Mouse (Mus musculus): Measurements from ENCODE around the gene Sprn.
"Not testable (repeated sequence)": the region's sequence is repeated elsewhere in the genome, so short reads cannot be mapped to it uniquely, and the experiment has no call there.

Sprn gene

DNA sequence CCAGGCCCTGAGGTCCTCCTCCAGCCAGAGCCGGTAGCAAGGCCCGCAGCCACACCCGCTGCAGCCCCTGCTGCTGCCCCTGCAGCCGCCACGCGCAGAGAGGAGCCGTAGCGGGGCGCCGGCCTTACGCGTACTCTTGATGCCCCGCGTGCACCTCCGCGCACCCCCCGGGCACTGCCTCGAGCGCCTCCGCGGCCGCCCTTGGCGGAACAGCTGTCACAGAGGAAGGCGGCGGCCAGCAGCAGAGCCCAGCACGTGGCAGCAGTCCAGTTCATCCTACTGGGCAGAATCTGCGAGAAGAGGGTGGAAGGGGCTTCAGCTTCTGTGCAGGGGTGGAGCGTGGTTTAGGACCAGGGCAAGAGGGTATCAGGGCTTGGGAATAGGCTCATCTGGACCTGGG lies 1.3 kb downstream of the Sprn start:
- no peak for DNase-seq (ENCODE audit: low read depth in 2 of 2, low spot score in 2 of 2)

DNA sequence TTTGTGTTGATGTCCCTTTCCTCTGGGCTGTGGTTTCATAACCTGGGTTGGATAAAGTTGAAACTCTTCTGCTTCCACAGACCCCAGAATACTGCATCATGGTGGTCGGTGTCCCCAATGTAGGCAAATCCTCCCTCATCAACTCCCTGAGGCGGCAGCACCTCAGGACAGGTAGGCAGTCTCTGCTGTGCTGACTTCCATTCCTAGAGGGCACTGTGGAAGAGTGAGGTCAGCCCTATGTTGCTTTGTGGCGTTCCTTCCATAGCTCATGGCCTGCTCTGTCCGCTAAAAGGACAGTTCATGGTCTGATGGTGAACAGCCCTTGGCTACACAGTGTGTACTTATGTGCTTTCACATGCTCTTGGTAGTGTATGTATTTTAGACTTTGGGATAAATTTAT lies 10.1 kb downstream of the Sprn start:
- no peak for DNase-seq (ENCODE audit: low read depth in 2 of 2, low spot score in 2 of 2)

GRCm38 (mm10) chr7:140141350-140141749 lies 13.3 kb downstream of the Sprn start:
- DNase-seq (ENCODE audit: low read depth in 2 of 2, low spot score in 2 of 2): peak; percentile 51 to 72

- no peak for DNase-seq (ENCODE audit: low read depth in 2 of 2, low spot score in 2 of 2)
Measured at GRCm38 (mm10) chr7:140138021-140138310, 16.7 kb downstream of the Sprn start.

DNA sequence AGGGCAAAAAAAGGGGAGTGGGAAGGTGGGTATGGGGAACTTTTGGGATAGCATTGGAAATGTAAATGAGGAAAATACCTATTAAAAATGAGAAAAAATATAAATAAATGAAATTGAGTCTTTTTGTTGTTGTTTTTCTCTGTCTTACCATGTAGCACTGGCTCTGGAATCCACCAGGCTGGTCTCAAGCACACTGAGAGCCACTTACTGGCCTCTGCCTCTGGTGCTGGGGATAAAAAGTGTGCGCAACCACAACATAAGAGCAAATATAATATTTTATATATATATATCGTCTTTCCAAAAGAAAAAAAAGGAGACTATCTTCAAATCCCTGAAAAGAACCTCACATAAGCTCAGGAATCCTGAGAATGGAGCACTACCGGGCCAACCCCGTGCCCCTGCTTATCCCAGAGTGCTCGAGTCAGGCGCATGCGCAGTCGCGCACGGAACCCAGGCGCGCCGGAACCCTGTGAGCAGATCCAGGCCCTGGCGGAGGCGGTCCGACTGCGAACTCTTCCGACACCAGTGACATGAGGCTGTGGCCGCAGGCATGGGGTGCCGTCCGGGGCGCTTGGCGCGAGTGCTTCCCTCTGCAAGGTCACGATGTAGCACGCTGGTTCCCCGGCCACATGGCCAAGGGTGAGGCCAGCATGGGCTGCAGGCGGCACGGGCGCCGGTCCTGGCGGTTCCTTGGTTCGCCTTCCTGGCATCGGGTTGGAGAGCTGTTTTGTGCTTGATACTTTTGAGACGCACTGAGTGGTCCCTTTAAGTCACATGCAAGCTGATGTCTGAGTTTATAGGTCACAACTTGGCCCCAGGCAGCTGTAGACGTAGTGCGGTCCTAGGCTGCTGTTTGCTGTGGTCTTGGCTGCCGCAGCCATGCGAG lies 17.3 kb downstream of the Sprn start, which contains the start of gene Mtg1:
Mtg1 (plus strand) TSS at position 430 of the 886 bp plus-strand sequence.
- peak; percentile 95 to 96 for DNase-seq (ENCODE audit: low read depth in 2 of 2, low spot score in 2 of 2)

DNA sequence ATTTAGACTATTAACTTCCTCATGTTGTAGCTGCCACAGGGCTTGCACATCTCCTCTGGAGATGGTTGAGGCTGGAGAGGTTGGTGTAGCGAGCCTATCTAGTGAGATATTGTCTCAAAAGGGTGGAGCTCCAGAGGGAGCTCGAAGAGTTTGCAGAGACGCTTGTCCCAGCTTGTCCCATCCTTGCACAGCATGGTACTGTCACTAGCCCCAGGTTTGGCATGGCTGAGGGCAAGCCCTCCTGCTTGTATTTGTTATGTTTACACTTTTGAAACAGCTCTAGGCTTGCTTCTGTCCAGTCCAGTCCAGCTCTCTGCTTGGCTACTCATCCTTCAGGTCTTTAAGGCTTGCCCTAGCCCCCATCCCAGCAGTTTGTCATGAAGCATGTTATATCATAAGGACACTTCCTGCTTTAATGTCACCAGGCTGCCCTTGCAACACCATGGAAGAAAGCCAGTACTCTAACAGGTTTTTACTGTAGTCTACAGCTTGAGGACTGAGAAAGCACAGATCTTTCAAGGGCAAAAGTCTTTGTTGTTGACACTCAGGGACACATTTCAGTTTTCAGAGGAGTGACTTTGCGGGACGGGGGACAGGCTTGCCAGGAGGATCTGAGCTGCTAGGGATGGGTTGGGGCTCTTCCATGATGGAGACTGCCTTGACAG lies 19.4 kb downstream of the Sprn start:
- DNase-seq (ENCODE audit: low read depth in 2 of 2, low spot score in 2 of 2): no peak

GRCm38 (mm10) chr7:140134033-140134432 lies 20.6 kb downstream of the Sprn start:
- DNase-seq (ENCODE audit: low read depth in 2 of 2, low spot score in 2 of 2): not testable (repeated sequence)

- not testable (repeated sequence) for DNase-seq (ENCODE audit: low read depth in 2 of 2, low spot score in 2 of 2)
Measured at GRCm38 (mm10) chr7:140132184-140132583, 22.5 kb downstream of the Sprn start.

DNA sequence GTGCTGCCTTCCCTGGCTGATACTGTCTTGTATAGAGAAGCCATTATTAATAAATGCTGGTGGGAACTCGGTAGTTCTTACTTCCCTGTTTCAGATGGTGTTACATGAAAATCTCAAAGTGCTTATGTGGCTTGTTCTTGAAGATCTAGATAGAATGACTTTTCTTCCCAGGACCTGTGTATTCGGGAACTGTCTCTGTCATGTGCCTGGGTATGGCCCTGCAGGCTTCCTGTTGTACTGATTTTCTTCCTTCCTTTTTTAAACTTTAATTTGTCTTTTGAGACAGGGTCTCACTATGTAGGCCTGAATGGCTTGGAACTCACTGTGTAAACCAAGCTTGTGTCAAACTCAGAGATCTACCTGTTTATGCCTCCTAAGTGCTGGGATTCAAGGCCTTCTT lies 26.8 kb downstream of the Sprn start:
- DNase-seq (ENCODE audit: low read depth in 2 of 2, low spot score in 2 of 2): no peak

GRCm38 (mm10) chr7:140126934-140127333 lies 27.7 kb downstream of the Sprn start:
- no peak for DNase-seq (ENCODE audit: low read depth in 2 of 2, low spot score in 2 of 2)

- no peak for DNase-seq (ENCODE audit: low read depth in 2 of 2, low spot score in 2 of 2)
Measured at GRCm38 (mm10) chr7:140126022-140126350, 28.7 kb downstream of the Sprn start.

GRCm38 (mm10) chr7:140125278-140126021 lies 29.2 kb downstream of the Sprn start:
- DNase-seq (ENCODE audit: low read depth in 2 of 2, low spot score in 2 of 2): peak; percentile 74 to 84

DNA sequence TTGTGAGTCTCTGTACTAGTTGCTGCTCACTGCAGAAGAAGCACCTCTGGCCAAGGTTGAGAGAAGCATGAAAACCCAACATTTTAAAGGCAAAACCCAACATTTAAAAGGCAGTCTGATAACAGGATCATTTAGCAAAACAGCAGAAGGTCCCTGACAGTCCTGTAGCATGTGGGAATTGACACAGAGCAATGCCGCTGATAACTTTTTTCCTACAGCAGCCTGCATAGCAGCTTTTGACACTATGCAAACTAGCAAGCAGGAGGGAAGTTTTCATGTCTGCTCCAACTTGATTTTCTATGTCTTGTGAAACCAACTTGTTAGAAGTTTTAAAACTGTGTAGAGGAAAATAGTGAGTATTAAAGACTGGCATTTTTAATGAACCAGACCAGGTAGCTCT lies 30.3 kb downstream of the Sprn start:
- DNase-seq (ENCODE audit: low read depth in 2 of 2, low spot score in 2 of 2): no peak

- DNase-seq (ENCODE audit: low read depth in 2 of 2, low spot score in 2 of 2): no peak
Measured at GRCm38 (mm10) chr7:140122765-140123164, 31.9 kb downstream of the Sprn start.

DNA sequence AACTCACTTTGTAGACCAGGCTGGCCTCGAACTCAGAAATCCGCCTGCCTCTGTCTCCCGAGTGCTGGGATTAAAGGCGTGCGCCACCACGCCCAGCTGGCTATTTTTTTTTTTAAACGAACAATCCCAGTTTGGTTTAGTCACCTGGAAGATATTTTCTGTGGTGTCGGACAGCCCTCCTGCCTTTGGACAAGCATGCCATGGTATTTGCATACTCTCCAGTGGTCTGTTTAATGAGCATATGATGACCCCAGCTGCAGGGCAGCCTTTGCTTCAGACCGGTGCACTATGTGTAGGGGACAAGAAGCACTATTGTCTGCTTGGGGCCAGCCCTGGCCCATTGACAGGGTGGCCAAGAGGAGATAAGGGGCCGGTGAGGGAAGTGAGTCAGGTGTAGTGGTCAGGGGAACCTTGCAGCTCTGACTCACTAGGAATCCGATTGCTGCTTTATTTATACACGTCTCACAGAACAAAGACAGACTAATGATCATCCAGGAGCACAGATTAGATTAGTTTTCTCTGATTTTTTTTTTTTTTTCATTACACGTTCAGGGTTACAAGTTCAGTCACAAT lies 33.3 kb downstream of the Sprn start:
- no peak for DNase-seq (ENCODE audit: low read depth in 2 of 2, low spot score in 2 of 2)

DNA sequence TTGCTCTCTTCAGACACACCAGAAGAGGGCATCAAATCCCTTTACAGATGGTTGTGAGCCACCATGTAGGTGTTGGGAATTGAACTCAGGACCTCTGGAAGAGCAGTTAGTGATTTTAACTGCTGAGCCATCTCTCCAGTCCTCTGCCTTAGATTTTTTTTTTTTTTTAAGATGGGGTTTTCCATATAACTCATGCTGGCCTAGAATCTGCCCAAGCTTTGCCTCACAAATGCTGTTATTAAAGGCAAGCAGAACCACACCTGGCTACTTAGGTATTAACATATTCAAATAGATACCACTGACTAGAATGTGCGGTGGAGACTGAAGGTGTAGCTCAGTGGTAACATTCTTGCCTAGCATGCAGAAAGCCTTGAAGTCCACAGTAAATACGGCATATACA lies 34.2 kb downstream of the Sprn start:
- DNase-seq (ENCODE audit: low read depth in 2 of 2, low spot score in 2 of 2): no peak

DNA sequence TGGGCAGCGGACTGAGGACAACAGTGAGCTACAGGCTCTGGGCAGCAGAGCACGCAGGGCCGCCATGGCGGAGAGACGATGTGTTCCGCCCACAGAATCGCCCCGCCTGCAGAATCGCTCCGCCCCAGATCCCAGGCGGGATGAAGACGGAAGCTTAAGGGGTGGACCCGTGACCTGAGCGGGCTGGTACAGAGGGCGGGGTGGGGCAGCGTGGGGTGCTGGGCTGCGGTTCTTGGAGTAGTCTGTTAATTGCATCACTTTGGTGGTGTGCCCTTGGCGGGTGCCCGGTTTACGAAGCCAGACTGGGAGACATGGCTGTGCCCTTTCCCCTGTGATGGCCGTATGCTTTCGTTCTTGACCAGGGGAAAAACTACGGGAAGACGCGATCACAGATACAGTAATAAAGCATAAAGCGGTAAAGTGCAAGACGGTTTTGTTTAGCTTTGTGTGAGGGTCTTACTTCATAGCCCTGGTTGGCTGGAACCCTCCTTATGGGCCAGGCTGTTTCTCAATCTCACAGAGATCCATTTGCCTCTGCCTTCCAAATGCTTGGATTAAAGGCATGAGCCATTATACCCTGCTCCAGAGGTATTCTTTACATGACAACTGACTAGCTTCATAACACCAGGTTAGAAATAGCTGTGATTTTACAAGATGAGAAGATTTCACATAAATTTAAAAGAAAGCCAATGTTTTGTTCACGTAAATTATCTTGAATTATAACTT lies 38.2 kb downstream of the Sprn start, which contains the start of gene Echs1:
Echs1 (minus strand) TSS at position 148 of the 726 bp plus-strand sequence.
- DNase-seq (ENCODE audit: low read depth in 2 of 2, low spot score in 2 of 2): peak; percentile 77 to 84

GRCm38 (mm10) chr7:140115583-140116328 lies 38.9 kb downstream of the Sprn start, which contains the start of gene Paox:
Gene Paox (plus strand): TSS chr7:140115799.
- no peak for DNase-seq (ENCODE audit: low read depth in 2 of 2, low spot score in 2 of 2)

DNA sequence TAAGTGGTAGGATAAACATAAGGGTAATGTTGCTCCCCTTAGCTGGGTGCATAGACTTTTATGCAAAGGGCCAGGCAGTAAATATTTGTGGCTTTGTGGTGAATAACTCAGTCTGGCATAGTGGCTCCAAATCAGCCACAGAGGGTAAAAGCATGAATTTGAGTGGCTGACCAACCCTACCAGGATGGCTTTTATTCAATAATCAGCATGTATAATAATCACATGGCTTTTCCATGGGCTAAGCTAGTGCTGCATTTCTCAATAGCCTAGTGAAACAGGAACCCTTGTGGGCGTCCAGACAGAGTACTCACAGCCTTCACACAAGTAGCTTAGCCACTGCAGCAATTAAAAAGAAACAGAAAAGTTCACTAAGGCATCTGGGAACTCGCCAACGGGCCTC lies 42.7 kb downstream of the Sprn start:
- DNase-seq (ENCODE audit: low read depth in 2 of 2, low spot score in 2 of 2): no peak

DNA sequence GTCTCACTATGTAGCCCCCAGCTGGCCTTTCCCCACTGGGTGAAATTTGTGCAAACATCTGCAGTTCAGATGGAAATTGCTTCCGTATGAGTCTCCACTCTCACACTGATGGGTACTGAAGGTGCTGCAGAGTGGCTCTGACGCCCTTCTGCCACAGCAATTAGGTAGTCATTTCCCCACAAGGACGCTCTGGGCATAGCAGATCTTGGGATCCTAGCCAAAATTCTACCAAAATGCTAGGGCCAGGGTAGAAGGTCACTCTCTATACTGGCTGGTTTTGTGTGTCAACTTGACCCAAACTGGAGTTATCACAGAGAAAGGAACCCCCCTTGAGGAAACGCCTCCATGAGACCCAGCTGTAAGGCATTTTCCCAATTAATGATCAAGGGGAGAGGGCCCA lies 50.7 kb downstream of the Sprn start:
- no peak for DNase-seq (ENCODE audit: low read depth in 2 of 2, low spot score in 2 of 2)
